Mouse (Mus musculus): ENCODE measurements at regions not wholly inside any gene's neighbourhood (a gene's known extent, or its start where the extent isn't known, plus 50 kb on each side); places are given as distances from the start of the nearest gene placed in this dataset.
A peak's percentile ranks its signal among the peaks of the same experiment; 100 is the strongest.

DNA sequence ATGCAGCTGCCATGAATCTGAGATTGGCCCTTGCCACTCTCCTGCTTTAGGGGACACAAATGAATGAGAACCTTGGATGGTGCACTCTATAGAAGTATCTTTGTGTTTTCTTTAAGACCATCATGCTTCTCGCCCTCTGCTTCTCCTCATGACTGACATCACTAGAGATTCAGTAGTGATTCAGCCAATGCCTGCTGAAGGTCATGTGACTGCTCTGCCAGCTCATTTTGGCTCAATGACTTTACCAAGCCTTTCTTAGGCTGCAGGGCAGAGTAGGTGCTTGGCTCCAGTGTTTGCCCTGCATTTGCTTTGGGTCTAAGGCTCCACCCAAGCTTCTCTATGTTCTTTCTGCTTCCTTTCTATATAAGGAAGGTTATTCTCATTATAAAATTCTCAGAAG lies 190.1 kb upstream of the Tnp1 start:
- Histone ChIP-seq H3K9ac (no peak overlapping the region), H3K36me3 (no peaks in the 10 kb centered on the region), H3K4me3 (no peak overlapping the region), H3K27ac (no peak overlapping the region), H3K27me3 (replicated peaks) (no peaks in the 10 kb centered on the region), H3K9me3 (replicated peaks) (no peaks in the 10 kb centered on the region), H3K4me2 (no peak overlapping the region), H3K4me1 (no peaks in the 10 kb centered on the region)
- ATAC-seq: no peak
- WGBS (ENCODE audit: insufficient replicate concordance): 64% methylated on average over 1 of the region's 1 CpGs

- 7% methylated on average over 2 of the region's 2 CpGs for WGBS (ENCODE audit: insufficient replicate concordance)
Measured at GRCm38 (mm10) chr1:73200112-73200511, 184.4 kb upstream of the Tnp1 start.

DNA sequence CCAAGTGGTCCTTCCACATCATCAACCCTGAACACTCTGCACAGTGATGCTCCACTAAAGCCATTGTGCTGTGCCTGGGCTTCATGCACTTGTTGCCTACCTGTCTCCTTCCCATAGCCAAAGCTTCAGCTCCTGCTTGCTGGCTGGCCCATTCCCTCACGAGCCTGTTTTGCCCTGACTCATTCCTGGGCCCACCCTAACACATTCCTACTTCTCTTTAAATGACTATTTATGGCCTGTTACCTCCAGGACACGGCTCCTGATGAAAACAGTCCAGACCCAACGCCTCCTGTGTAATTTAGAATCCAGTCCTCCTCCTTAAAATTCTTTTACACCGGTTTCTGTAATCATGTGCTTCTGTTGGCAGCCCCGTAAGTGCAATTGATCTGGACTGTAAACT lies 175.1 kb upstream of the Tnp1 start:
- H3K4me3 ChIP-seq: no peak overlapping the region
- no peaks in the 10 kb centered on the region for H3K27me3 ChIP-seq (replicated peaks)
- WGBS (ENCODE audit: insufficient replicate concordance): 56% methylated on average over 5 of the region's 5 CpGs
- H3K9me3 ChIP-seq (replicated peaks): no peaks in the 10 kb centered on the region
- no peak overlapping the region for H3K9ac ChIP-seq
- no peak for ATAC-seq
- no peak overlapping the region for H3K27ac ChIP-seq
- no peaks in the 10 kb centered on the region for H3K36me3 ChIP-seq
- H3K4me2 ChIP-seq: no peak overlapping the region
- no peaks in the 10 kb centered on the region for H3K4me1 ChIP-seq

More at GRCm38 (mm10) chr1:73200112-73200511, 184.4 kb upstream of the Tnp1 start:
- peak; percentile 58; the same call in 1 of the 2 replicates for ATAC-seq
- no peak overlapping the region for H3K9ac ChIP-seq
- H3K27me3 ChIP-seq (replicated peaks): no peaks in the 10 kb centered on the region
- H3K36me3 ChIP-seq: no peaks in the 10 kb centered on the region
- H3K27ac ChIP-seq: no peak overlapping the region
- H3K4me3 ChIP-seq: no peak overlapping the region
- peaks cover 6% of the 10 kb centered on the region for H3K4me1 ChIP-seq
- H3K4me2 ChIP-seq: no peak overlapping the region
- H3K9me3 ChIP-seq (replicated peaks): no peaks in the 10 kb centered on the region

DNA sequence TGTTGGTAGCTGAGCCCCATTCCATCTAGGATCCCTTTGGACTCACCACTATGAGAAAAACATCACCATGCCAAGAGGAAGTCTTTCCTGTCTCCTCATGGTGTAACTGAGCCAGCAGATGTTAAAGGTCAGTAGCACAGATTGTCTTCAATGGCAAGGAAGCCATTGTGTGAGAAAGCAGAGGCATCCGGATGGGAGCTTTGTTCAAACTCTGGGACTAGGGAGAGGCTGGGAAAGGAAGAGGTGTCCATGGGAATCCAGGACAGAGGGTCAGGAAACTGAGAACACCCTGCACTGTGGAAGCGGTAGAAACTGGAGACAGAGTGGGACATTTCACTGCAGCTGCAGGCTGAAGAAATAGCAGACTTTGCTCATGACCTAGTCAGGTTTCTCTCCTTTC lies 173.1 kb upstream of the Tnp1 start:
- H3K4me3 ChIP-seq: no peak overlapping the region
- H3K27me3 ChIP-seq (replicated peaks): no peaks in the 10 kb centered on the region
- H3K4me2 ChIP-seq: no peak overlapping the region
- H3K9ac ChIP-seq: no peak overlapping the region
- H3K4me1 ChIP-seq: no peaks in the 10 kb centered on the region
- H3K36me3 ChIP-seq: no peaks in the 10 kb centered on the region
- no peak overlapping the region for H3K27ac ChIP-seq
- no peaks in the 10 kb centered on the region for H3K9me3 ChIP-seq (replicated peaks)
- 42% methylated on average over 2 of the region's 2 CpGs for WGBS (ENCODE audit: insufficient replicate concordance)
- ATAC-seq: no peak

GRCm38 (mm10) chr1:73184477-73184876 lies 168.8 kb upstream of the Tnp1 start:
- Histone ChIP-seq H3K9me3 (replicated peaks) (no peaks in the 10 kb centered on the region), H3K4me1 (no peaks in the 10 kb centered on the region), H3K27ac (no peak overlapping the region), H3K4me2 (no peak overlapping the region), H3K27me3 (replicated peaks) (no peaks in the 10 kb centered on the region), H3K4me3 (no peak overlapping the region), H3K36me3 (no peaks in the 10 kb centered on the region), H3K9ac (no peak overlapping the region)
- WGBS (ENCODE audit: insufficient replicate concordance): 71% methylated on average over 6 of the region's 6 CpGs
- ATAC-seq: no peak

GRCm38 (mm10) chr1:73178810-73179209 lies 163.1 kb upstream of the Tnp1 start:
- H3K9me3 ChIP-seq (replicated peaks): no peaks in the 10 kb centered on the region
- no peak overlapping the region for H3K27ac ChIP-seq
- ATAC-seq: no peak
- H3K36me3 ChIP-seq: no peaks in the 10 kb centered on the region
- 51% methylated on average over 3 of the region's 3 CpGs for WGBS (ENCODE audit: insufficient replicate concordance)
- H3K4me3 ChIP-seq: no peak overlapping the region
- no peak overlapping the region for H3K4me2 ChIP-seq
- H3K9ac ChIP-seq: no peak overlapping the region
- no peaks in the 10 kb centered on the region for H3K27me3 ChIP-seq (replicated peaks)
- H3K4me1 ChIP-seq: no peaks in the 10 kb centered on the region

- no peak overlapping the region for H3K4me2 ChIP-seq
- ATAC-seq: no peak
- 76% methylated on average over 3 of the region's 3 CpGs for whole genome bisulfite sequencing (ENCODE audit: insufficient replicate concordance)
- H3K36me3 ChIP-seq: no peaks in the 10 kb centered on the region
- no peak overlapping the region for H3K4me3 ChIP-seq
- H3K27ac ChIP-seq: no peak overlapping the region
- H3K9me3 ChIP-seq (replicated peaks): no peaks in the 10 kb centered on the region
- no peak overlapping the region for H3K9ac ChIP-seq
- H3K4me1 ChIP-seq: no peaks in the 10 kb centered on the region
- no peaks in the 10 kb centered on the region for H3K27me3 ChIP-seq (replicated peaks)
Measured at GRCm38 (mm10) chr1:73177076-73177475, 161.4 kb upstream of the Tnp1 start.

DNA sequence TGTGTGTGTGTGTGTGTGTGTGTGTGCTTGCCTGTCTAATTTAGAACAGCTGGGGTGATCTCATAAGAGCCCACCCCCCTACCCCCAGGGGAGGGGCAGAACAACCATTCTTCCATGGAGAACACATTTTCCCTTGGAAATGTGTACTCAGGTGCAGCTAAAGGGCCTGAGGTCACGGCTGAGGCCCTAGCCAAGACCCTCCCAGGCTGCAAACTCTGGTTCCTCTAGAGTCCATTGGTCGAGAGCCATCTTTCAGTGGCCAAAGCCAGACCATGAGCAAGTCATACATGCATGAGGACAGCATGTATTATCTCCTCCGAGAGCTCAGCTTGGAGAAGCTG lies 154.9 kb upstream of the Tnp1 start:
- ATAC-seq: no peak
- Histone ChIP-seq H3K4me2 (no peak overlapping the region), H3K4me1 (no peaks in the 10 kb centered on the region), H3K27ac (no peak overlapping the region), H3K4me3 (no peak overlapping the region), H3K9ac (no peak overlapping the region), H3K27me3 (replicated peaks) (no peaks in the 10 kb centered on the region), H3K9me3 (replicated peaks) (no peaks in the 10 kb centered on the region), H3K36me3 (no peaks in the 10 kb centered on the region)
- WGBS (ENCODE audit: insufficient replicate concordance): 56% methylated on average over 3 of the region's 3 CpGs

GRCm38 (mm10) chr1:73169929-73170667 lies 154.4 kb upstream of the Tnp1 start:
- ATAC-seq: no peak
- H3K4me1 ChIP-seq: no peaks in the 10 kb centered on the region
- WGBS (ENCODE audit: insufficient replicate concordance): 63% methylated on average over 6 of the region's 6 CpGs
- no peaks in the 10 kb centered on the region for H3K27me3 ChIP-seq (replicated peaks)
- no peak overlapping the region for H3K27ac ChIP-seq
- no peak overlapping the region for H3K4me2 ChIP-seq
- no peak overlapping the region for H3K4me3 ChIP-seq
- no peaks in the 10 kb centered on the region for H3K36me3 ChIP-seq
- H3K9ac ChIP-seq: no peak overlapping the region
- H3K9me3 ChIP-seq (replicated peaks): no peaks in the 10 kb centered on the region

DNA sequence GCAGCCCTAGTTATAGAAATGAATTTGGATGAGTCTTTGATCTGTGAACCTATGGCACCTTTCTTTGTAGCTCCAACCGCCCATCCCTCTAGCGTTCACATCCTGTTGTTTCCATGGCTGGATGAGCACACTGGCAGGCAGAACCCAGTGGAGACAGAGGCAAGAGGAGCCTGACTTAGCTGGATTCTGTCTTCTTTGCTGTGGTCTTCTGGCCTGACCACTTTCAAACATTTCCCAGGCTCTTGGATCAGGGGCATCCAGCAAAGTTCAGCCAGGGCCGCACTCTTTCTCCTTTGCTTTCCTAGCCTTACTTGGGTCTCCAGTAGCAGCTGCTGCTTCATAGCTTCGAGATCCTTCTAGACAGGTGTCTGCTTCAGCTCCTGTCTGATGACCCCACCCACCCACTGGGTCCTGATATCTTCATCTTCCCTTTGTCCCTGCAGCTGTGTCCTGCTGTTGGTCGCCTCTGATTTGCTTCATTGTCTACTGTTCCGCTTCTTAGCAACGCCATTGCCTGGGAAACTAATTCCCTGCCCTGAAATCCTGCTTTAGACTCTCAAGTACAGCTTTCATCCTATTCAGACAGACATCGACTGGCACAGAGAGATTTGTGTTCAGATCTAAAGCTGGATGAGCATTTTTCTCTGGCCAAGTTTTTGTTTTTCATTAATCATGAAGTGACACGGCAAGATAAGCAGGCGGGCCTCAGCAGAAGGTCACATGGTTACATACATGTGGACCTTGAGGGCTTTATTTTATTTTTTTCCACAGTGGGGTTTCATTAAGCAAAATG lies 153.6 kb upstream of the Tnp1 start:
- Histone ChIP-seq H3K4me1 (no peaks in the 10 kb centered on the region), H3K9me3 (replicated peaks) (no peaks in the 10 kb centered on the region), H3K36me3 (no peaks in the 10 kb centered on the region), H3K4me3 (no peak overlapping the region), H3K9ac (no peak overlapping the region), H3K4me2 (no peak overlapping the region), H3K27me3 (replicated peaks) (no peaks in the 10 kb centered on the region), H3K27ac (no peak overlapping the region)
- WGBS (ENCODE audit: insufficient replicate concordance): 59% methylated on average over 10 of the region's 10 CpGs
- ATAC-seq: no peak

DNA sequence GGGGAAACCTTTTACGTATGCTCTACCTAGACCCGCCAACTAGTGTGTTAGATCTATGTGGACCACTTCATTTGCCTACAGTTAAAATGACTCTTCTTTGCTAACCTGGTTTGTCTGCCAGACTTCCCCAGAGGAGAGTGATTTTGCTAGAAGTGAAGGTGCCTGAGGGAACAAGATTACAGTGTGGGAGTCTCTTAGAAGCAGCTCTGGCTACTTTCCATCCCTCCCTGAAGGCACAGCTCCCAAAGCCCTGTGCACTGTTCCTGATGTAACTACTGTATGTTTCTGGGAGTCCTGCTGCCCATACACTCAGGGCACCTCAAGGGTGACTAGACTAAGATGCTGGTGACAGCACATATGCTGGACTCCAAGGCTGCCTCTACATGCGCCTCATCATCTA lies 144.5 kb upstream of the Tnp1 start:
- no peak for ATAC-seq
- WGBS (ENCODE audit: insufficient replicate concordance): 85% methylated on average over 3 of the region's 3 CpGs

DNA sequence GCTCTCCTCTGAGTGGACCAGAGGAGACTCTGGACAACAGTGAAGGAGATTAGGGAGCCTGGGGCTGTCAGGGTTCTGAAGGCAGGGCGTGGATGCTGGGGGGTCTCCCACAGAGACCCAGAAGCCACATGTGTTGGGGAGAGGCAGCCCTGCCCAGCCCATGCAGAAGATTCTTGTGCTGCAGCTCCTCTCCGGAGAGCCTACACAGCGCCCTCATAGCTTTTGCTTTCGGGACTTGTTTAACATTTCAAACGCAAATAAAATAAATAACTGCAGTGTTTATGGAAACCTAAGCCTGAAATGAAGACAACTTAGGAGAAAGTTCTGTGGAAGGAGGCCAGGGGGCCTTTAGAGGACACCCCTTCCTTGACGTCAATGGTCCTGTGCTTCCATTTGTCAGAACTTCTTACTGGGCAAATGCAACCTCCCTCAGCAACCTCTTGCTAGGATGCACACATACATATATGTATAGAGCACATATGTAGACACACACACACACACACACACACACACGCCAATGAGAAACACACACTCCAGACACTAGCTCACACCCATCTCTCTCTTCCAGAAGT lies 143.8 kb upstream of the Tnp1 start:
- Histone ChIP-seq H3K9me3 (replicated peaks) (no peaks in the 10 kb centered on the region), H3K4me3 (no peak overlapping the region), H3K27me3 (replicated peaks) (no peaks in the 10 kb centered on the region), H3K36me3 (no peaks in the 10 kb centered on the region), H3K27ac (no peak overlapping the region), H3K4me2 (no peak overlapping the region), H3K9ac (no peak overlapping the region), H3K4me1 (no peaks in the 10 kb centered on the region)
- no peak for ATAC-seq
- 64% methylated on average over 7 of the region's 7 CpGs for WGBS (ENCODE audit: insufficient replicate concordance)

More for the DNA sequence above, 144.5 kb upstream of the Tnp1 start:
- H3K27ac ChIP-seq: no peak overlapping the region
- H3K4me2 ChIP-seq: no peak overlapping the region
- H3K4me1 ChIP-seq: no peaks in the 10 kb centered on the region
- no peak overlapping the region for H3K9ac ChIP-seq
- H3K27me3 ChIP-seq (replicated peaks): no peaks in the 10 kb centered on the region
- no peak overlapping the region for H3K4me3 ChIP-seq
- H3K9me3 ChIP-seq (replicated peaks): no peaks in the 10 kb centered on the region
- no peaks in the 10 kb centered on the region for H3K36me3 ChIP-seq
